Mouse (Mus musculus): ENCODE data around the gene Cisd2.

The Cisd2 gene

DNA sequence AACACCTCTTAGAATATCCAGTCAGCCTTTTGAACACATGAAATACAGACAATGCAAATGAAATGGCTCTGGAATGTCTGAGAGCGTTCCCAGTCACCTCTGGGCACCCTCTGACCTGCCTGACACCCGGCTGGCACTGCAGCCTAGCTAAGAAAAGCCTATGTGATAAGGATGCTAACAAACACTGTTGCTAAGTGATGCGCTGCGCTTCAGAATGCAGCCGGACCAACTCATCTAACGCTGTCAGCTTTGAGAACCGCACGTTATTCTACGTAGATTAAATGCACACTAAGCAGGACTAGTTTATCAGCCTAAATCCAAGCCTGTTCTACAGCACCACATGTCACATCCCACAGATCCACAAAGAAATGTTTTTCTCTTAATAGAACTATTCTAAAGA is 11.9 kb downstream of the Cisd2 start:
- peak; percentile 3 for DNase-seq (ENCODE audit: inconsistent ontology term)

- DNase-seq (ENCODE audit: inconsistent ontology term), result no peak
These were observed 12.7 kb downstream of the Cisd2 start for GRCm38 (mm10) chr3:135411056-135411455.

DNA sequence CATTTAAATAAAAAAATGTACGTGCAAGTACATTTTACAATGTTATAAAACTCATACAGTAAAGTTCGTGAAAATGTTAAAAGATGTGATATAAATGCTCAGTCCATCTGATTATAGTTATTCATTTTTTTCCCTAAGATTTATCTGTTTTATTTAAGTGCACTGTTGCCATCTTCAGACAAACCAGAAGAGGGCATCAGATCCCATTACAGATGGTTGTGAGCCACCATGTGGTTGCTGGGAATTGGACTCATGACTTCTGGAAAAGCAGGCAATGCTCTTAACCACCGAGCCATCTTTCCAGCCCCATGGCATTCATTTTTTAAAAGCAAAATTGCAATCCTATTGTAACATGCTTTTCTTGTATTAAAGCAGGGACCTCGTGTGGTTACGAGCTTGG is 14.5 kb downstream of the Cisd2 start:
- no peak for DNase-seq (ENCODE audit: inconsistent ontology term)

GRCm38 (mm10) chr3:135407351-135407750 is 16.4 kb downstream of the Cisd2 start:
- DNase-seq (ENCODE audit: inconsistent ontology term), result no peak

DNA sequence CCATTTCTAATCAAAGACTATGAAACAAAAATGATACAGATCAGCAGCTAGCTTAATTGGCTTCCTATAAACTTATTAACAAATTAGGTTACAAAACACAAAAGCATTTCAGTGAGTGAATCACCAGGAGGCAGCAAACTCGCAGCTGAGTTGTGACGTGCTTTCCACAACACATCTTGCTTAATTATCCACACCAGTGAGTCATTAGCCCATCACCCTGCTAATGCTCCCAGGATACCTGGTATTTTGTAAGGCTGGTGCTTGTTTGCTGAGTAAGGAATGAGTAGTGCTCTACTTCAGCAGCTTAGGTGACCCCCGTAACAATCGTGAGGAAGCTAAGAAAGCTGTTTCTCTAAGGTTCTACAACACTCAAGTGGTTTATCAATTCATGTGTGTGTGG is 19.1 kb downstream of the Cisd2 start:
- peak; percentile 81 for DNase-seq (ENCODE audit: inconsistent ontology term)

DNA sequence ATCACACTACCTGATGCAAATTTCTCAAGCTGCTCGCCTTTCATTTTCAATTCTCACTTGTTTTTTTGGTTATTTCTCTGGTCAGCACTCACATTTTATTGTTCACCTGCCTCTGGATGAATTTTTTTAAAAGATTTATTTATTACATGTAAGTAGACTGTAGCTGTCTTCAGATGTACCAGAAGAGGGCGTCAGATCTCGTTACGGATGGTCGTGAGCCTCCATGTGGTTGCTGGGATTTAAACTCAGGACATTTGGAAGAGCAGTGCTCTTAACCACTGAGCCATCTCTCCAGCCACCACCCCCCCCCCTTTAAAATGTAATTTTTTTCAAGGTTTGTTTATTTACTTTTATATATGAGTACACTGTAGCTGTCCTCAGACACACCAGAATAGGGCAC is 19.9 kb downstream of the Cisd2 start:
- DNase-seq (ENCODE audit: inconsistent ontology term), result no peak

DNA sequence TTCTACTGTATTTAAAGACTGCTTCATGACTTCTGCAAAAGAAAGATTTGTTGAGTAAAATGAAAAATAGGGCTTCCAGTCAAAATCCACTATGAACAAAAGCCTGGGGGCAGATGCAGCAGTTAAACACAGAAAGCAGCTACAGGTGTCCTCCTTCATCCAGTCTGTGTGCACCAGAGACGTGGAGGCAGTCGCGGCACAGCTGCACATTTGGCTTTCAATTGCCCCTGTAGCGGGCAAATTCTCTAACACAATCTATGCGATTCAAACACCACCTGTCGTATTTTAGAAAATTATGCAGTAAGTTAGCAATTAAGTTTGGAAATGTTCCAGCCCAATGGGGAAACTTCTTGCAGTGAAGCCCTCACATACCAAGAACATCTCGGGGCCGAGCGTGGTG is 20.5 kb downstream of the Cisd2 start:
- no peak for DNase-seq (ENCODE audit: inconsistent ontology term)

GRCm38 (mm10) chr3:135402201-135402658 is 21.5 kb downstream of the Cisd2 start:
- peak; percentile 57 for DNase-seq (ENCODE audit: inconsistent ontology term)

GRCm38 (mm10) chr3:135397112-135397511 is 26.6 kb downstream of the Cisd2 start:
- DNase-seq (ENCODE audit: inconsistent ontology term), result no peak

DNA sequence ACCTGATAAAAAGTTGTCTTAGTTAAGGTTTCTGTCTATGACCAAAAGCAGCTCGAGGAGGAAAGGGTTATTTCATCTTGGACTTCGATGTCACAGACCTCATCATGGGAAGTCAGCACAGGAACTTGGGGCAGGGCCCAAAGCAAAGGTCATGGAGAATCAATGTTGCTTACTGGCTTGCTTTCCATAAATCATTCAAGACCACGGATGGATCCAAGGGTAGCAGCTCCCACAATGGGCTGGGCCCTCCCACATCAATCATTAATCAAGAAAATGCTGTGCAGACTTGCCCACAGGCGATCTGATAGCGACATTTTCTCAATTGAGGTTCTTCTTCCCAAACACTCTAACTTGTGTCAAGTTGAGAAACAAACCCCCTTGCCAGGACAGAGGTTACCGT is 27.6 kb downstream of the Cisd2 start:
- no peak for DNase-seq (ENCODE audit: inconsistent ontology term)

DNA sequence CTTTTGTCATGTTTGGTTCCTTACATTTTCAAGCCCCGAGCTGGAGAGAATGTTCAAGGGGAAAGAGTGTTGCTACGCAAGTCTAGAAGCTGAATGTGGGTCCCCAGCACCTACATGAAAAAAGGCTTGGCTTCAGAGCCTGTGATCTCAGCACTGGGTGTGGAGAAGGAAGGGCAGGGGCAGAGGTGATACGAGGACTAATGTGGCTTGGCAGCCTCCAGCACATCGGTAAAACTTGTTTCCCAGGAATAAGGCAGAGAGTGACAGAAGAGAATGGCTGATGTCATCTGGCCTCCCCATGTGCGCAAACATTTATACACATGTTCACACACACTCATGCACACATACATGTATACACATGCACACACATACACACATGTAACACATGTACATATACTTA is 28.6 kb downstream of the Cisd2 start:
- DNase-seq (ENCODE audit: inconsistent ontology term), result no peak

GRCm38 (mm10) chr3:135393186-135393585 is 30.5 kb downstream of the Cisd2 start:
- DNase-seq (ENCODE audit: inconsistent ontology term), result no peak

DNA sequence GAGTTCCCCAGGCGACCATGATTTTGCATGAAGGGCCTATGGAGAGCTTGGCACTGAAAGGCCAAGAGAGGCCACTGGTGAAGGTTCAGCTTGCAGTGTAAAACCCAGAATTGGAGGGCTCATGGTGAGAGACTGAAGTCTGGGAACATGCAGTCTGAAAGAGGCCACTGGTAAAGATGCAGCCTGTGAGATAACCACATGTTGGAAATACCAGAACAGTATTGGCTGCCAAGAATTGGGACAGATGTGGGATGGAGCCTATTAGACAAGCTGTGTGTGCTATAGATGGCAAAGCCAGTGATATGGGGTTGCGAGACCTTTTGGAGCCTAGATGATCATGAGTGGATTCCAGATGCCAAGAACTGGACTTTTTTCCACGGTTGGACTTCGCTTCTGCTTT is 43.9 kb downstream of the Cisd2 start:
- DNase-seq (ENCODE audit: inconsistent ontology term), result no peak

DNA sequence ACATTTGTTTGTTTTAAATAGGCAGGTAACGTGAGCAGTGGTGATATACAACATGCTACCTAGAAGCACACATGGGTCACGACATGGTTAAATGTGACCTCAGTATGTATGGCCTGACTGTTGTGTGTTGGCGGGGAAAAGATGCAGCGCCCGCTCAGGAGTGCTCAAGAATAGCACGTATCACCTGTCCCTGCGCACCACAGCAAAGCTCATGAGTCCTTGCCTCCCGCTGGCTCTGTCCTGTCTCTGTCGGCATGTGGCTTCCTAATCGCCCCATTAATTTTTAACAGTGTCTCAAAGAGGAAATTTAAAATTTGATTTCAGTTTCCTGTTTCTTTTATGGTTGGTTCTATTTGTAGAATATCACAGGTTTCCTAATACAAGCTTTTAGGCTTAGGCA is 46.3 kb downstream of the Cisd2 start:
- DNase-seq (ENCODE audit: inconsistent ontology term), result no peak

DNA sequence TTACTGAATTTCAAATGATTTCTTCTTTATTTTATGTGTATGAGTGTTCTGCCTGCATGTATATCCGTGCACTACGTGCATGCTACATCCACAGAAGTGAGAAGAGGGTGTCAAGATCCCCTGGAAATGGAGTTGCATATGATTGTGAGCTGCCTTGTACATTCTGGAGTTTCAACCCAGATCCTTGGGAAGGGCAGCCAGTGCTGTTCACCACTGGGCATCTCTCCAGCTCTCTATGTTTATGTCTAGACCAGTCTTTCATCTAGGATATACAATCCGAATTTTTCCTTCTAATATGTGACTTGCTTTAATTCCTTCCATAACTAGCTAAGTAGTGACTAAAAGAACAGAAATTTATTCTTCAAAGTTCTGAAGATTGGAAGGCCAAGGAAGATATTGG is 47.9 kb downstream of the Cisd2 start:
- DNase-seq (ENCODE audit: inconsistent ontology term), result no peak

GRCm38 (mm10) chr3:135357394-135357793 is 66.3 kb downstream of the Cisd2 start:
- no peak for DNase-seq (ENCODE audit: inconsistent ontology term)

All from Muller cell, postnatal 12 days (primary cell).